Mouse (Mus musculus) embryo, embryonic 11.5 days (tissue): ENCODE data around the gene Sept12.

Source experiments
- DNase-seq: peaks from one replicate; pipeline ENCODE4 v3.0.0-alpha.2; 2012; ENCODE audit warnings: low read depth, low spot score

Gene Sept12

GRCm38 (mm10) chr16:4997553-4997952 lies at the start of gene Sept12:
Gene Sept12 (minus strand): TSS chr16:4997852.
- no peak for DNase-seq

- DNase-seq = no peak
These were observed 47.7 kb upstream of the Sept12 start for GRCm38 (mm10) chr16:5045322-5045721.

- DNase-seq = no peak
These were observed 39.1 kb upstream of the Sept12 start for GRCm38 (mm10) chr16:5036649-5037234.

GRCm38 (mm10) chr16:5035591-5035990 lies 37.9 kb upstream of the Sept12 start:
- no peak for DNase-seq

- DNase-seq = no peak
These were observed 32.2 kb upstream of the Sept12 start for GRCm38 (mm10) chr16:5029847-5030246.

DNA sequence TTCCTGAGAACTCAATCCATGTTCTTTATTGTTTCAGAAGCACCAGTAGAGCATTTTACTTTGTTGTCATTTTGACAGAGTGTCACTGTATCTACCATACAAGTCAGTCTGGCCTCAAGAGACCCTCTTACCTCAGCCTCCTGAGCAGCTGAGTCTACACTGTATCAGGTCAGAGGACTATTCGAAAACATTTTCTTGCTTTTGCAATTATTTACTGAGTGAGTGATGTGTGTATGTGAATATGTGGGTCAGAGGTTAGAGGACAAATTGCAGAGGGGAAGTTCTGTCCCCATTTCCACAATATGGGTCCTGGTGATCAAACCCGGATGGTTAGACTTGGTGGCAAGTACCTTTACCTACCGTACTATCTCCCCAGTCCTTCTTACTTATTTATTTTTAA lies 26.4 kb upstream of the Sept12 start:
- no peak for DNase-seq

DNA sequence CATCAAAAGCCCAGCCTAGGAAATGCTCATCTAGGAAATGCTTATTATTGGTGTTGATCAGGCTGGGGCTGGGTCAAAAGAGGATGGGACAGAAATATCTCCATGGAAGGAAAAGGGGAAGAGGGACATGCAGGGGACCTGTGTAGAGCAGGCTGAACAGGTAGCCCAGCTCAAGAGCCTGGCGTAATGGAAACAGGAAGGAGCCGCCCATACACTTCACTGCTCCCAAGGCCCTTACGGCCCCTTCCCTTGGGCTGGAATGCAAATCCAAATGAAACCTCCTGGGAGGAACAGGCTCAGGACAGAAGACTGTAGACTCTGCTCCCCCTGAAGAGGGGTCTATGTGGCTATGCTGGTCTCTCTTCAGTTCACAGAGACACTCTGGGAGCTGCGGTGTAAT lies 16.9 kb upstream of the Sept12 start:
- no peak for DNase-seq

GRCm38 (mm10) chr16:5013054-5013838 lies 15.6 kb upstream of the Sept12 start, which contains the start of gene Rogdi:
Gene Rogdi (minus strand): TSS chr16:5013553.
- peak; percentile 98 for DNase-seq

DNA sequence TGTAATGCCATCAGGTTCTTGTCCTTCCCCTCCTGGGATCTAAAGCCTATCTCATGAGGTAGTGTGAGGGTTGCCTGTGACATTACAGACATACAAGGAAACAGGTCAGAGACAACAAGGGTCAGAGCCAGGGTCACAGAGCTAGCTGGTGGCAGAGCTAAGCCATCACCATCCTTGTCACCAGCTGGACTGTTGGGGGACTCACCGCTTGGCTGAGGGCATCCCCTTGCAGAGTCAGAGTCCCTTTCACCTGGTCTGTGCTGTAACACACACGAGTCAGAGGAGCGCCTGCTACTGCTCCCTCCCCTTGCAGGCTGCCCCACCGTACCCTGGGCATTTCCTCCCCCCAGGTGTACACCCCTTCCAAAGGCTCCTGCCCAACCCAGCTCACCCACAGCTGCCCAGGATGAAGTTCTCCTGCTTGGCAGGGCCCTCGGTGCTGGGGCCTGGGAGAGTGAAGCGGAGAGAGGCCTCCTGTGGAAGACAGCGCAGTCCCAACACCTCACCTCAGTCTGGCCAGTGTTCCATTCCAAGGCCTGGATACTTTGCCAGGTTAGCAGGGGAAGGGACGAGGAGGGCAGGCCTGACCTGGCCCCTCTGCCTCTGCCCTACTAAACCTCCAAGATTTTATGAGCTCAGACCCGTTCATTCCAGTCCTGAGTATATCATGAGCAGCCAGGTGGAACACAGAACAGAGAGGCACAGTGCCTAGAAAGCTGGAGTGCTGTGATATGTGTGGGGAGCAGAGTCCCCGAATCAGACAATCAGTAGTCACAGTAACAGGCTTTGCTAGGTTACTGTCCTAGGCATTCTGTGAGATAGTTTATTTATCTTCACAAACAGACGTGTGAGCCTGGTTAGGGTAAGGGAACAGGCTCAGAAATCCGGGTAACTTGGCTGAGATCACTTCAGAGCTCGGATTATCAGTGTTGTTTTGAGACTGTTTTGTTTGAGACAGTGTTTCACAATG lies 14.7 kb upstream of the Sept12 start:
- no peak for DNase-seq

DNA sequence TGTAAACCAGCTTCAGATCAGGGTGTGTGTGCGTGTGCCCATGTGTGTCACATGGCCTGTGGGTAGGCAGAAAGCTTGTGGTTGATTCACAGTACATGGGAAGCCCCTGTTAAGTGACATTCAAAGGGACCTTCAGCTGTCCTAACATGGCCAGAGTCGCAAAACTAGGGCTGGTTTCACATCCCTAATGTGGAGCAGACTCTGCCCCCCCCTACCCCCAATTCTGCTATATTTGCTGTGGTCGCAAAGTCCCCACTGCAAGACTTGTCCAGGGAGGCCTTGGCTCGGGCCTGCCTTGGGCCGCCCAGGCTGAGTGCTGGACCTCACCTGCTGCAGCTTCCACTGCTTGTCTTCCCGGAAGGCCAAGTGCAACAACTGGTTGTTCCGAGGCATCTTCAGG lies 13.6 kb upstream of the Sept12 start:
- no peak for DNase-seq

- DNase-seq = no peak
These were observed 12.8 kb upstream of the Sept12 start for GRCm38 (mm10) chr16:5010371-5010935.

DNA sequence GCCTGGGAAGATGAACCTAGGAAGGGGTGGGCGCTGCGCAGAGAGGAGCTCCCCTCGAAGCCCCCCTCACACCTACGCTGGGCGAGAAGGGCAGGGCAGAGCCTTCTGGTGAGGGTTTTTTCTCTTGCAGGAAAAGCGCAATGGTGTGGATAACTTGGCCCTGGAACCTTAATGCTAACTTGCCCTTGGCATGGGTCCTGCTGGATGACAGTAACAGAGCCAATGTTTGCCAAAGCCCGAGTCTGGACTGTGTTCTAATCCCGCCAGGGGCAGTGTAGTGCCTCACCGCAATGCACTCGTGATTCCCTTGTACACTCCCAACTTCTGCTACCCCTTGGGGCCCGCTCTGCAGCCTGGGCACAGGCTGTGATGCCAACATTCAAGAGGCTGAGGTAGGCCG lies 10.4 kb upstream of the Sept12 start:
- DNase-seq = no peak

- no peak for DNase-seq
These were observed 9.8 kb upstream of the Sept12 start for GRCm38 (mm10) chr16:5007492-5007891.

- DNase-seq = no peak
These were observed 9.4 kb upstream of the Sept12 start, which contains the start of gene Smim22 for GRCm38 (mm10) chr16:5007067-5007466. Gene Smim22 (plus strand): TSS chr16:5007288.

DNA sequence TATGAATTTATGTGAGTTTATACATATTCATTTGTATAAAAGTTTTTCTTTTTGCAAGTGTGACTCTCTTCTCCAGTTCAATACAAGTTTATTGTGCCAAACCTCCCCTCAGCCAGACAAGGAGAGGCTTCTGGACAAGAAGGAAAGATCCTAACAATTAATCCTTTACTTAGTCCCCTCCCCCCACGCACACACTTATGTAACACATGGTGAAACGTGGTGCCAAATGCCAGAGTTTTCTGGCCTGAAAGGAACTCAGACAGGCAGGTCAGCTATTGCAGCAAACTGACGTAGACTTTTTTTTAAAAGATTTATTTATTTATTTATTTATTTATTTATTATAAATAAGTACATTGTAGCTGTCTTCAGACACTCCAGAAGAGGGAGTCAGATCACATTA lies 3.0 kb upstream of the Sept12 start:
- no peak for DNase-seq

DNA sequence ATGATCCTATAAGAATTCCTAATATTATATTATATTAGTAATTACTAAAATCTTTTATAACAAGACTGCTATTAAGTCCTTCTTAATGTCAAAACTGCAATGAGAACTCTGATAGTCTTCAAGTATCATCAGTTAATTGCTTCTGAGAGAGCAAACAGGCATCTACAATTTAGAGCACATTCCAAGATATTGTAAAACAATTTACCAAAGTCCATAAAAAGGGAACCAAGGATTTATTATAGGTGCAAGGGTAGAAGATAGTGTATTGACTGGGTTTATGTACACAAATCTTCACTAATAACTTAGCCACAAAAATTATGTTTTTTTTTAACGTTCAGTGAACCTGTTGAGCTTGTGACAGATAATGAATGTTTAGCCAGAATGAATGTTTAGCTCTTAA lies 1.3 kb upstream of the Sept12 start:
- no peak for DNase-seq

- no peak for DNase-seq
These were observed 4.4 kb downstream of the Sept12 start for GRCm38 (mm10) chr16:4993276-4993675.

DNA sequence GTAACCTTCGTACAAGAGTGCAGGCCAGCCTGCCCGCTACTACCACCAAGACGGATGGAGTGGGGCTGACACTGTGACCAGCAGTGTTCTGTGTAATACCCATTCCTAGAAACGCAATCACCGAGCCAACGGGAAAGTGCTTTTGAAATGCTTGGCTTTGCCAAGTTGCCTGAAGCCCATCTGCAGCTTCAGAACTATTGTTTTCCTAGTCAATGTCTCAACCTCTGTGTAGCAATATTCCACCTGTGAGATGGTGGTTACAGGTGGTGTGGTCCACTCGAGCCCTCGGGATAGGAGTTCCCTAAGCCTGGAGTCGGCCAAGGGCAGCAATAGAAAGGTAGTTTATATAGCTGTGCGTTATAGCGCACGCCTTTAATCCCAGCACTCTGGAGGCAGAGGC lies 12.9 kb downstream of the Sept12 start:
- DNase-seq = no peak

GRCm38 (mm10) chr16:4979755-4980380 lies 17.8 kb downstream of the Sept12 start:
- peak; percentile 20 for DNase-seq

DNA sequence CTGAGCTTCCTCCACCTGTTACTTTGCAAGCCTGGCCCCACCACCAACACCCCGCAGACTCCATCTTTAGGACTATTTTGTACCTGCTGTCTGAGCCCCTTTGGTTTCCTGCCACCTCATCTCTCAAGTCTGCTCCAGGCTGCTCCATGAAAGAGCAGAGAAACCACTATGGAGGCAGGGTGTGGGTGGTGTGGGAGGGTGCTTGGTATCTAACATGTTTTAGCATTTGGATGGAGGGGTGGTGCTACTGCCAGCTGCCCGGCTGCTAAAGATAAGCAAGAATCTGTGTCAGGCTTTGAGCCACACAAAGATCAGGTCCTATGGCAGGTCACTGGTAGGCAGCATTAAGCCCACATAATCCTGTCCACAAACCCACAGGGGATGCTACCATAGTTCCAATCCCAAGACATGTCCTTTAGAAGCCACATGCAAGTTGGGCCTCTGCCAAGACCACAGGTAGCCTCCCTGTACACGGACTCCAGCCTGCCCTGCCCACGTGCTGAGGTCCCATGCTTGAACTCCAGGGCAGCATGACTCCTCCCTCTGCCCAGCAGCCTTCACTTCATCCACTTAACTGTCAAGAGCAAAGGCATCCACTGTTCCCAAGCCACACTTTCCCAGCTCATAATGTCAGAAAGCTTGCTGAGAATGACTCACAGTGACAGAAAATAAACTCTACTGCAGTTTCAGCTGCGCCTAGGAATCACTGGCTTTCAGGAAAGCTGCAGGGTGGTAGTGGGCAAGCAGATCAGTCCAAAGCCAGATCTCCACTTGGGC lies 19.2 kb downstream of the Sept12 start:
- no peak for DNase-seq
